Mouse (Mus musculus) embryonic facial prominence, embryonic 15.5 days (tissue): Measurements from ENCODE around the gene Ros1. TPM values are rescaled to one million over a fixed set of nuclear protein-coding genes. Genes with fewer than 3 reads are reported as not detected.

Source experiments
- ATAC-seq: fragments of 200-750 bp; cut with Nextera tagmentation; 2 replicates; pipeline ENCODE4 v1.8.0; 2017; ENCODE audit warnings: low read depth, moderate TSS enrichment; ENCODE audit not compliant: insufficient number of reproducible peaks, low FRiP score, low TSS enrichment
- H3K27ac ChIP-seq: fragments of 300-500 bp; sonication (generic); replicated peaks from 2 replicates; pipeline ENCODE4 v1.5.1; 2015; ENCODE audit warnings: mild to moderate bottlenecking, inconsistent platforms
- H3K27me3 ChIP-seq: fragments of 300-500 bp; sonication (generic); 2 replicates; pipeline ENCODE4 v1.6.1; 2015; ENCODE audit warnings: inconsistent platforms
- H3K36me3 ChIP-seq: fragments of 300-500 bp; sonication (generic); 2 replicates; pipeline ENCODE4 v1.6.1; 2015; ENCODE audit warnings: mild to moderate bottlenecking, inconsistent platforms
- H3K4me1 ChIP-seq: fragments of 300-500 bp; sonication (generic); 2 replicates; pipeline ENCODE4 v1.6.1; 2015; ENCODE audit warnings: inconsistent platforms
- H3K4me2 ChIP-seq: fragments of 300-500 bp; sonication (generic); replicated peaks from 2 replicates; pipeline ENCODE4 v1.6.1; 2015; ENCODE audit warnings: mild to moderate bottlenecking, inconsistent platforms
- H3K4me3 ChIP-seq: fragments of 300-500 bp; sonication (generic); replicated peaks from 2 replicates; pipeline ENCODE4 v1.5.1; 2015; ENCODE audit warnings: mild to moderate bottlenecking, inconsistent platforms
- H3K9ac ChIP-seq: fragments of 300-500 bp; sonication (generic); 2 replicates; pipeline ENCODE4 v1.6.1; 2015; ENCODE audit warnings: inconsistent platforms
- H3K9me3 ChIP-seq: fragments of 300-500 bp; sonication (generic); replicated peaks from 2 replicates; pipeline ENCODE4 v1.6.1; 2016; ENCODE audit warnings: inconsistent platforms
- WGBS: fragments of 180-500 bp; shearing (Covaris S2); methylation state at CpG from one replicate; pipeline ENCODE4 v1.1.7; 2015; 5-methylcytosine and 5-hydroxymethylcytosine counted together
- polyA plus RNA-seq: library from polyadenylated mRNA; unstranded; fragments of >200 nt; fragmentation: Nextera tagmentation; extraction: Ambion mirVana; gene quantifications from 2 replicates; pipeline ENCODE4 v1.2.1, GENCODE M21; 2015

The Ros1 gene
- polyA plus RNA-seq, 1 experiment from 2014 or later = not detected

GRCm38 (mm10) chr10:52133354-52134074 is 61.5 kb downstream of the Ros1 start:
- ATAC-seq = no peak
- H3K9me3 ChIP-seq = no peaks in the 10 kb centered on the region
- WGBS = 82% methylated on average over 4 of the region's 4 CpGs
- no peak overlapping the region for H3K4me2 ChIP-seq
- H3K27ac ChIP-seq = no peak overlapping the region
- no peaks in the 10 kb centered on the region for H3K4me1 ChIP-seq
- H3K9ac ChIP-seq = no peak overlapping the region
- H3K27me3 ChIP-seq = no peaks in the 10 kb centered on the region
- no peak overlapping the region for H3K4me3 ChIP-seq
- no peaks in the 10 kb centered on the region for H3K36me3 ChIP-seq

- ATAC-seq = no peak
- no peak overlapping the region for H3K4me2 ChIP-seq
- no peaks in the 10 kb centered on the region for H3K36me3 ChIP-seq
- H3K4me3 ChIP-seq = no peak overlapping the region
- H3K9me3 ChIP-seq = no peaks in the 10 kb centered on the region
- H3K27me3 ChIP-seq = no peaks in the 10 kb centered on the region
- no peak overlapping the region for H3K27ac ChIP-seq
- 44% methylated on average over 2 of the region's 2 CpGs for WGBS
- H3K9ac ChIP-seq = no peak overlapping the region
- no peaks in the 10 kb centered on the region for H3K4me1 ChIP-seq
Observed at GRCm38 (mm10) chr10:52130762-52131161, 64.3 kb downstream of the Ros1 start.

GRCm38 (mm10) chr10:52128874-52129412 is 66.1 kb downstream of the Ros1 start:
- H3K4me2 ChIP-seq = no peak overlapping the region
- no peak overlapping the region for H3K4me3 ChIP-seq
- WGBS = 32% methylated on average over 5 of the region's 5 CpGs
- H3K9me3 ChIP-seq = no peaks in the 10 kb centered on the region
- H3K4me1 ChIP-seq = no peaks in the 10 kb centered on the region
- no peak overlapping the region for H3K9ac ChIP-seq
- no peaks in the 10 kb centered on the region for H3K27me3 ChIP-seq
- no peak overlapping the region for H3K27ac ChIP-seq
- no peaks in the 10 kb centered on the region for H3K36me3 ChIP-seq
- no peak for ATAC-seq

- Histone ChIP-seq H3K27ac (no peak overlapping the region), H3K4me3 (no peak overlapping the region), H3K36me3 (no peaks in the 10 kb centered on the region), H3K4me2 (no peak overlapping the region), H3K9me3 (no peaks in the 10 kb centered on the region), H3K9ac (no peak overlapping the region), H3K4me1 (no peaks in the 10 kb centered on the region), H3K27me3 (no peaks in the 10 kb centered on the region)
- WGBS = 34% methylated on average over 4 of the region's 4 CpGs
- ATAC-seq = no peak; the same call in 1 of the 2 replicates
Observed at GRCm38 (mm10) chr10:52106164-52106757, 88.8 kb downstream of the Ros1 start.

GRCm38 (mm10) chr10:52101273-52101672 is 93.8 kb downstream of the Ros1 start:
- whole genome bisulfite sequencing = 78% methylated on average over 1 of the region's 1 CpGs

GRCm38 (mm10) chr10:52092181-52092580 is 102.9 kb downstream of the Ros1 start:
- no peak for ATAC-seq
- Histone ChIP-seq H3K4me2 (no peak overlapping the region), H3K36me3 (no peaks in the 10 kb centered on the region), H3K9me3 (no peaks in the 10 kb centered on the region), H3K9ac (no peak overlapping the region), H3K4me1 (no peaks in the 10 kb centered on the region), H3K27me3 (no peaks in the 10 kb centered on the region), H3K4me3 (no peak overlapping the region), H3K27ac (no peak overlapping the region)
- WGBS = 90% methylated on average over 4 of the region's 4 CpGs

More at GRCm38 (mm10) chr10:52101273-52101672, 93.8 kb downstream of the Ros1 start:
- no peak for ATAC-seq
- H3K27me3 ChIP-seq = no peaks in the 10 kb centered on the region
- H3K9me3 ChIP-seq = no peaks in the 10 kb centered on the region
- no peak overlapping the region for H3K9ac ChIP-seq
- no peaks in the 10 kb centered on the region for H3K36me3 ChIP-seq
- no peak overlapping the region for H3K4me3 ChIP-seq
- no peak overlapping the region for H3K27ac ChIP-seq
- no peak overlapping the region for H3K4me2 ChIP-seq
- H3K4me1 ChIP-seq = no peaks in the 10 kb centered on the region

GRCm38 (mm10) chr10:52086681-52087080 is 108.4 kb downstream of the Ros1 start:
- Histone ChIP-seq H3K9ac (no peak overlapping the region), H3K4me1 (no peaks in the 10 kb centered on the region), H3K36me3 (no peaks in the 10 kb centered on the region), H3K9me3 (no peaks in the 10 kb centered on the region), H3K27ac (no peak overlapping the region), H3K27me3 (no peaks in the 10 kb centered on the region), H3K4me3 (no peak overlapping the region), H3K4me2 (no peak overlapping the region)
- WGBS = 73% methylated on average over 6 of the region's 6 CpGs
- ATAC-seq = no peak

- Histone ChIP-seq H3K9ac (no peak overlapping the region), H3K27me3 (no peaks in the 10 kb centered on the region), H3K4me3 (no peak overlapping the region), H3K9me3 (no peaks in the 10 kb centered on the region), H3K4me1 (no peaks in the 10 kb centered on the region), H3K27ac (no peak overlapping the region), H3K36me3 (no peaks in the 10 kb centered on the region), H3K4me2 (no peak overlapping the region)
- ATAC-seq = no peak
Observed at GRCm38 (mm10) chr10:52072482-52072881, 122.6 kb downstream of the Ros1 start.

- WGBS = 55% methylated on average over 3 of the region's 3 CpGs
- no peaks in the 10 kb centered on the region for H3K9me3 ChIP-seq
- no peak overlapping the region for H3K4me3 ChIP-seq
Observed at GRCm38 (mm10) chr10:52048287-52048686, 146.8 kb downstream of the Ros1 start.

GRCm38 (mm10) chr10:52043086-52043485 is 152.0 kb downstream of the Ros1 start:
- H3K36me3 ChIP-seq = no peaks in the 10 kb centered on the region
- no peaks in the 10 kb centered on the region for H3K27me3 ChIP-seq
- WGBS = 70% methylated on average over 5 of the region's 5 CpGs
- H3K27ac ChIP-seq = no peak overlapping the region
- H3K4me2 ChIP-seq = no peak overlapping the region
- H3K9ac ChIP-seq = no peak overlapping the region
- ATAC-seq = no peak
- no peaks in the 10 kb centered on the region for H3K9me3 ChIP-seq
- no peaks in the 10 kb centered on the region for H3K4me1 ChIP-seq
- H3K4me3 ChIP-seq = no peak overlapping the region

More at GRCm38 (mm10) chr10:52048287-52048686, 146.8 kb downstream of the Ros1 start:
- Histone ChIP-seq H3K27me3 (no peaks in the 10 kb centered on the region), H3K4me2 (no peak overlapping the region), H3K4me1 (no peaks in the 10 kb centered on the region), H3K27ac (no peak overlapping the region), H3K36me3 (no peaks in the 10 kb centered on the region), H3K9ac (no peak overlapping the region)
- no peak for ATAC-seq

GRCm38 (mm10) chr10:52039392-52039791 is 155.7 kb downstream of the Ros1 start:
- Histone ChIP-seq H3K4me1 (no peaks in the 10 kb centered on the region), H3K36me3 (no peaks in the 10 kb centered on the region), H3K9me3 (no peaks in the 10 kb centered on the region), H3K27ac (no peak overlapping the region), H3K4me3 (no peak overlapping the region), H3K4me2 (no peak overlapping the region), H3K27me3 (no peaks in the 10 kb centered on the region), H3K9ac (no peak overlapping the region)
- no peak for ATAC-seq
- WGBS = 77% methylated on average over 1 of the region's 1 CpGs
